In genomic region chr10:41271860-41272259, GRCm38 (mm10) we compare ENCODE assay signal across 13 mouse cellular contexts. TPM values are rescaled to one million over a fixed set of nuclear protein-coding genes. Genes with fewer than 3 reads are reported as not detected.
A peak's percentile ranks its signal among the peaks of the same experiment; 100 is the strongest.
DNase-seq lines count a peak whose midpoint lies in the region; ATAC-seq and TF ChIP-seq lines count a peak whose summit lies in the region.
"Had no signal": no experiment of that assay in that cellular context is flagged by ENCODE, and none has a peak within 500 bp of the region (broad histone marks: within the 10 kb centered on the region; RNA-seq: fewer than 3 reads in every experiment).

No protein-coding gene starts in this region.

- POLR2A ChIA-PET in Patski (lab: Charles Lee) = no interaction called here

- H3K9me3 ChIP-seq in lung, postnatal 0 days (ENCODE audit: low read length) = no peaks in the 10 kb centered on the region
- H3K9me3 ChIP-seq: limb, embryonic 13.5 days; neural tube, embryonic 13.5 days had no signal

- no peak overlapping the region for H3K4me2 ChIP-seq in lung, postnatal 0 days (replicated peaks; ENCODE audit: low read depth, low read length)
- H3K4me2 ChIP-seq: limb, embryonic 13.5 days; neural tube, embryonic 13.5 days had no signal

- no peak for ATAC-seq in lung, postnatal 0 days
- ATAC-seq in Patski = no peak

- peaks cover 4% of the 10 kb centered on the region; the same call in 1 of the 2 replicates for H3K36me3 ChIP-seq in lung, postnatal 0 days (ENCODE audit: insufficient read depth, low read length)

- no peak overlapping the region for H3K9ac ChIP-seq in lung, postnatal 0 days (replicated peaks; ENCODE audit: low read depth)
- H3K9ac ChIP-seq: limb, embryonic 13.5 days; neural tube, embryonic 13.5 days had no signal

- peak; percentile 59 for TF ChIP-seq CTCF in lung, postnatal 0 days (IDR thresholded peaks at IDR 0.05)
- peak; percentile 68 for TF ChIP-seq CTCF in Patski (IDR thresholded peaks at IDR 0.05)

- no peaks in the 10 kb centered on the region for H3K27me3 ChIP-seq in lung, postnatal 0 days (replicated peaks; ENCODE audit: insufficient read depth, low read length)
- no peaks in the 10 kb centered on the region for H3K27me3 ChIP-seq in Patski
- H3K27me3 ChIP-seq: limb, embryonic 13.5 days; neural tube, embryonic 13.5 days had no signal

- peak; percentile 23 for DNase-seq in gastrocnemius, postnatal 10 days
- no peak for DNase-seq in gastrocnemius, adult 8-10 months (ENCODE audit: low spot score in 2 of 2)
- DNase-seq in lung, postnatal 0 days (ENCODE audit: low spot score) = peak; percentile 6
- DNase-seq in lung, postnatal 4 days = no peak
- no peak for DNase-seq in Patski (ENCODE audit: low read depth, low spot score)
- peak; percentile 7 for DNase-seq in lung, postnatal 36 days
- no peak for DNase-seq in urinary bladder, adult 2 months (ENCODE audit: low spot score)
- DNase-seq in layer of hippocampus, adult 11-12 months (ENCODE audit: low spot score) = no peak
- DNase-seq: thymus, postnatal 36 days had no signal

- 56% methylated on average over 7 of the region's 7 CpGs for WGBS in lung, postnatal 0 days

- H3K4me3 ChIP-seq in lung, postnatal 0 days (ENCODE audit: low read depth, low read length) = no peak overlapping the region
- H3K4me3 ChIP-seq: erythroblast, embryonic 14.5 days; limb, embryonic 13.5 days; neural tube, embryonic 13.5 days had no signal

- CTCF ChIA-PET in Patski (lab: Charles Lee) = no interaction called here

- H3K27ac ChIP-seq in lung, postnatal 0 days (ENCODE audit: low read length) = no peak overlapping the region
- H3K27ac ChIP-seq: limb, embryonic 13.5 days; neural tube, embryonic 13.5 days had no signal

- TF ChIP-seq EP300 in lung, postnatal 0 days (IDR thresholded peaks at IDR 0.05) = no peak

- in situ Hi-C loops in Patski (cut with MboI; ENCODE audit: low pct_unique_long_range_greater_than_20kb) = loop anchor here (5.0 kb wide), 1 partner anchor 255 kb away; no protein-coding TSS in a partner anchor

- H3K4me1 ChIP-seq in lung, postnatal 0 days (ENCODE audit: insufficient read depth, low read depth, low read length) = no peaks in the 10 kb centered on the region
- H3K4me1 ChIP-seq: limb, embryonic 13.5 days had no signal

RNA-seq across cellular contexts. Expression of gene Fig4, which starts 31.2 kb away (rescaled TPM):
- total RNA-seq in gastrocnemius, postnatal 10 days (2021) = 1 to 10 TPM; 7.6 to 9.9 TPM
- total RNA-seq in gastrocnemius, adult 8-10 months (2022) = 1 to 10 TPM; 6.8 to 7.8 (median 7.0) TPM
- polyA plus RNA-seq in lung, postnatal 0 days (2015; fragmentation: Nextera tagmentation; extraction: Ambion mirVana) = 16.1 and 18.1 TPM in 2 replicates
- polyA plus RNA-seq in Patski (2021) = 17.1 TPM
- polyA plus RNA-seq in urinary bladder, adult 2 months (2012; rRNA removed) = 10.6 and 11.9 TPM in 2 replicates

RNA-seq across cellular contexts. Expression of gene Ak9, which starts 31.9 kb away (rescaled TPM):
- total RNA-seq in gastrocnemius, postnatal 10 days (2021) = not detected
- not detected for total RNA-seq in gastrocnemius, adult 8-10 months (2022)
- polyA plus RNA-seq in lung, postnatal 0 days (2015; fragmentation: Nextera tagmentation; extraction: Ambion mirVana) = 0.87 and 0.99 TPM in 2 replicates
- polyA plus RNA-seq in Patski (2021) = 0.09 TPM
- 0.01 TPM in 1 of 2 replicates, not detected in the other for polyA plus RNA-seq in urinary bladder, adult 2 months (2012; rRNA removed)
- total RNA-seq: hematopoietic stem cell, adult 5-6 weeks had no signal
- polyA plus RNA-seq: erythroblast, embryonic 14.5 days; limb, embryonic 13.5 days had no signal

Comparison
In these comparisons a context has a peak if more than half of its experiments do, and no peak if none do; other contexts are left out.
1. DNase-seq: peak in gastrocnemius, postnatal 10 days (single experiment), lung, postnatal 0 days (single experiment) and lung, postnatal 36 days (single experiment); none in gastrocnemius, adult 8-10 months (0 of 2), lung, postnatal 4 days (0 of 2), Patski (single experiment), urinary bladder, adult 2 months (single experiment) and layer of hippocampus, adult 11-12 months (single experiment).